Mouse (Mus musculus) embryonic facial prominence, embryonic 13.5 days (tissue): ENCODE measurements around the gene Snapc4. TPM values are rescaled to one million over a fixed set of nuclear protein-coding genes. Genes with fewer than 3 reads are reported as not detected.

ENCODE experiments used
- polyA plus RNA-seq: library from polyadenylated mRNA; unstranded; fragments of >200 nt; fragmentation: Nextera tagmentation; extraction: Ambion mirVana; gene quantifications from 2 replicates; pipeline ENCODE4 v1.2.1, GENCODE M21; 2015

The Snapc4 gene
- polyA plus RNA-seq, 1 experiment from 2014 or later: 38.9 TPM

Other genes starting within 250 kb of the Snapc4 start
- gene Lhx3, start 172.4 kb downstream of the Snapc4 start, polyA plus RNA-seq: 0.12 and 0.15 TPM in 2 replicates
- 14.6 and 18.3 TPM in 2 replicates for gene Qsox2, start 143.1 kb downstream of the Snapc4 start, polyA plus RNA-seq
- gene Ccdc187, start 86.1 kb downstream of the Snapc4 start, polyA plus RNA-seq: 0.10 and 0.28 TPM in 2 replicates
- gene Gpsm1, start 65.1 kb downstream of the Snapc4 start, polyA plus RNA-seq: 54.8 and 57.0 TPM in 2 replicates
- gene Dnlz, start 28.5 kb downstream of the Snapc4 start, polyA plus RNA-seq: 31.4 and 32.1 TPM in 2 replicates
- gene Card9, start 19.7 kb downstream of the Snapc4 start, polyA plus RNA-seq: 0.81 and 1.3 TPM in 2 replicates
- 142 and 153 TPM in 2 replicates for gene Entr1, start 8.7 kb upstream of the Snapc4 start, polyA plus RNA-seq
- gene Pmpca, start 8.7 kb upstream of the Snapc4 start, polyA plus RNA-seq: 92.3 and 98.7 TPM in 2 replicates
- gene Inpp5e, start 28.6 kb upstream of the Snapc4 start, polyA plus RNA-seq: 24.2 and 24.5 TPM in 2 replicates
- gene Sec16a, start 64.6 kb upstream of the Snapc4 start, polyA plus RNA-seq: 22.7 and 27.9 TPM in 2 replicates
- gene Notch1, start 136.0 kb upstream of the Snapc4 start, polyA plus RNA-seq: 17.3 and 17.8 TPM in 2 replicates
- 88.5 and 92.7 TPM in 2 replicates for gene Egfl7, start 199.4 kb upstream of the Snapc4 start, polyA plus RNA-seq
- gene Gm20532, start 206.0 kb upstream of the Snapc4 start, polyA plus RNA-seq: not detected in 2 replicates
- gene Agpat2, start 223.8 kb upstream of the Snapc4 start, polyA plus RNA-seq: 23.4 and 25.2 TPM in 2 replicates
- gene Fam69b, start 247.8 kb upstream of the Snapc4 start, polyA plus RNA-seq: 65.6 and 66.6 TPM in 2 replicates